Mouse (Mus musculus): ENCODE results near the gene Kbtbd4.
"Not testable (repeated sequence)": the region's sequence is repeated elsewhere in the genome, so short reads cannot be mapped to it uniquely, and the experiment has no call there.

Gene Kbtbd4

DNA sequence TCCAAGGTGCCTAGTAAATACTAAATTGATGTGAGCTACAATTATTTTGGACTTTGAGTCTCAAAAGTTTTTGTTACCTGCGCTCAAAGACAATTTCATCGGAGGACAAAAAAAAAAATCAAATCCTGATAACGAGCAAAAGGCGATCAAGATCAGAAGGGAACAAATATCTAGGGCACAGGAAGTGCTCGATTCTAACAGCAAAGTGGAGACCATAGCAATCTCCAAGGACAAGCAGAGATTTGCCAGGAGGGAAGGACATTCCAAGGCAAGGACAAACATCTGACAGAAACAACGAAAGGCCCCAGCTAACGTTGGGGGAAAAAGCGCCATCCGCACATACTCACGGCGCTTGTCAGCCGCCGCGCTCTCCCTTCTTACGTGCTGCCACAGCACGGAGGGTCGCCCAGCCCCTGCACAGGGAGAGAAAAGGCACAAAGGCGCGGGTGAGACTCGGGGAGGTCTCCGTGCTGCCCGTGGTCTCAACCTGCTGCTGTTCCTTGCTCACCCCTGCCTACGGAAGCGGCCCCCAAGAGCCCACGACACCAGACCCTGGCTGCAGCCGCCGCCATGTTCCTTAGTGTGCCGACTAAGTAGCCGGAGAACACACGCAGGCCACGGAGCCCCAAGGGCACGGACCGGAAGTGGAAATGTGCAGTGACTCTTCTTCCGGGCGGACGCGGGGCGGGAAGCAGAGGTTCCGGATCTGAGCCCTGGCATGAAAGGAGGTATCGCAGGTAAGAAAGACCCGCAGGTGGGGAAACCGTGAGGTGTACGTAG, at the start of gene Kbtbd4, which contains the start of gene Ndufs3:
TSS of gene Kbtbd4 (plus strand) at position 665 of the 780 bp plus-strand sequence.
TSS of gene Ndufs3 (minus strand) at position 752 of the 780 bp plus-strand sequence.
- DNase-seq (ENCODE audit: low spot score) = peak; percentile 44

DNA sequence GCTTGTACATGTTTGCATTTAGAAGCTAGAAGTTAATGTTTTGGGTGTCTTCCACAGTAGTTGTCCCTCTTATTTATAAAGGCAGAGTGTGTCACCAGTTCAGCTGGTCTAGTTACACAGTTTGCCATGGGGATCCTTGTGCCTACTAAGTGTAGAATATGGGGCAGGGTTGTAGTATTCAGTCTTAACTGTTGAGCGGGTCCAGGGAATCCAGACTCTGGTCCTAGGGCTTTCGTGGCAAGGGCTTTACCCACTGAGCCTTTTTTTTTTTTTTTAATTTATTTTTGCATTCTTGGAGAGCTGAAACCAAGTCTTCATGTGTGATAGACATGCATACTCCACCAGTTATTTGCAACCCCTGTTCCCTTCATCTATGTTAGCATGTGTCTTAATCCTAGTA, 43.1 kb upstream of the Kbtbd4 start:
- no peak for DNase-seq (ENCODE audit: low spot score)

DNA sequence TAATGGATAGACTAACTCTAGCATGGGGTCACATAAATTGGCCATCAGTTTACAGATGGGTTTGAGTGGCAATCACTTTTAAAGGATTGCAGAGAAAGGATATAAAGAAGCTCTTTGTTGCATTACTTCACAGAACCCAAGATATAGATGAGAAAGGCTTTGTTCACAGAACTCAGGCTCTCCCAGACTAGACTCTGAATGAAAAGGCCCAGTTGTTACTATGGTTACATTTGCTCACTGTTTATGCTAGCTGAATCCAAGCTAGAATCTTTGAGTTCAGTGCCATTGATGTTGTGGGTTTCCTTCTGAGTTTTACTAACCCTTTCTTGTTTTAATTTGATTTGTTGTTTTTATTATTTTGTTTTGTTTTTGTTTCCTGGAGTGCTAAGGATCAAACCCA, 40.4 kb upstream of the Kbtbd4 start:
- DNase-seq (ENCODE audit: low spot score) = no peak

DNA sequence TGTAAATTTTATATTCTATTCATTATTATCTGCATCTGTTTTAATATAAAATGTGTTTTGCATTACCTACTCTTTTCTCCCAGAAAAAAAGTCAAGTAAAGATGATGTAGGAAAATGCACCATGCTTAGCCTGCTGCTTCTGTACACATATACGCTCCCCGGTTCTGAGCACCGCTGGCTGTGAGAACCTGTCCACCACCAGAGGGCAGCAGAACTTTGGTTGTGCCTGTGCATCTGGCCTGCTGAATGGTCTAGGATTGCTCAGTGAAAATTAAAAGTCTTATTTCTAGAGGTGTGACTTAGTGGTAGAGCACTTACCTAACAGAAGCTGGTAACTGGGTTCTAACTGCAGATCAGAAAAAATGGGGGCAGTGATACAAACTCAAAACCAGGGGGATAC, 38.0 kb upstream of the Kbtbd4 start:
- peak; percentile 38 for DNase-seq (ENCODE audit: low spot score)

DNA sequence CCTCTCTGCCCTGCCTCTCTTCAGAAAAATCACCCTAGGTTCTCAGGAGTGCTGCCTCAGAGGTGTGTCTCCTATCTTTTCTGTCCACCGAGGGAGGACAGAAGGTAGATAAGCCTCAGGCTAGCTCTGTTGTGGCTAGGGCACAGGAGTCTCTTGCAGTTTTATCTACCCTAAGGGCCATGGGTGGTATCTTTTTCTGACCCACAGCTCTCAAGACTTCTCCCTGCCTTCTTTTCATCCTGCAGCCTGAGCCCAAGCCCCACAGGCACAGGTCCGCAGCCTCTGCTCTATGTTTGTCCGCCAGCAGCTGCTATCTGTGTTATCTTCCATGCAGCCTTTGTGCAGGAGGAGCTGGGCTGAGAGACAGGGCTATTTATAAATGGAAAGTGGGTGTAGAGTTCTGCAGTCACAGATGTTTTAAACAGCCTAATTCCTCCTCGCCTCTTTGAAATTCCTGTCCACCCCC, 34.4 kb upstream of the Kbtbd4 start:
- no peak for DNase-seq (ENCODE audit: low spot score)

DNA sequence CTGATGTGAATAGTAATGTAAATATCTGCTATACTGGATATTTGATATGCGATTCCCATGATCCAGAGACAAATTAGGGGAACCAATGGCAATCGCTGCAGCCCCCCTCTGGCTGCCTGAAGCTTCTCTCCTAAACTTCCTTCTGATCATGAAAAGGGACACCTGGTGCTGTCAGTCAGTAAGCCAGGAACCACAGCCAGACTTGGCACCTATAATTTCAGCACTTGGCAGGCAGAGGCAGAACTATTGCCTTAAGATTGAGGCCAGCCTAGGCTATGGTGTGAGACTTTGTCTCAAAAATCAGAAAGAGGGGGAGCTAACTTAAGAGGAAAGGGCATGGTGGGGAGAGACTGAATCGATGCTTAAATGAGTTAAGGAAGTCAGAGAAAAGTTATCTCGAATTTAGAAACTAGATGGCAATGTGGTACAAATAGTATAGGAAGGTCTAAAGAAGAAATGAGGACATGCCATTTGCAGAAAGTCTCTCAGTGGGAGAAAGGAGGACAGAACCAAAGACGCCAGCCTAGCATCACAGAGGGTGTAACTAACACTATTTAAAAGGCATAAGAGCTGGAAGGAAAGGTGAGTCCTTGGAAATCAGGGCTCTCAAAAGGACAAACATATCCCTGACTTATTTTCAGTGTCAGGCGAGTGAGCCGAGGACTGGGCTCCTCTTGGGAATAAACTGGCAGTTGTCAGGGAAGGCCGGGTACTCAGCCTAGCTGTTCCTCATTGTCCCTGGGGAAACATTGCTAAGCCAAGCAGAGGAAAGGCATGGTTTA, 33.2 kb upstream of the Kbtbd4 start:
- no peak for DNase-seq (ENCODE audit: low spot score)

DNA sequence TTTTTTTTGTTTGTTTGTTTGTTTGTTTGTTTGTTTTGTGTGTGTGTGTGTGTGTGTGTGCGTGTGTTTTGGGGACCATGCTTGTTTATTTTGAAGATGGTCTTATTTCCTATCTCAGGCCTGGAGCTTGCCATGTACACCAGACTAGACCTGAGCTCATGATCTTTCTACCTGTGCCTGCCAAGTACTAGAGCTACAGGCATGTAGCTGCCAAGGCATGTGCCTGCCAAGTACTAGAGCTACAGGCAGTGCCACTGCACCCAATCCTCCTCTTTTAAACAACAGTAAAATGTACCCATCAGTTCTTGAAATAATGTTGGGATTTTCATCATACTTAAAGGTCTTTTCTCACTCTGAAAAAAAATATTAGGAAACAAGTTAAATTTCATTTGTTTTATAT, 30.5 kb upstream of the Kbtbd4 start:
- DNase-seq (ENCODE audit: low spot score) = no peak

DNA sequence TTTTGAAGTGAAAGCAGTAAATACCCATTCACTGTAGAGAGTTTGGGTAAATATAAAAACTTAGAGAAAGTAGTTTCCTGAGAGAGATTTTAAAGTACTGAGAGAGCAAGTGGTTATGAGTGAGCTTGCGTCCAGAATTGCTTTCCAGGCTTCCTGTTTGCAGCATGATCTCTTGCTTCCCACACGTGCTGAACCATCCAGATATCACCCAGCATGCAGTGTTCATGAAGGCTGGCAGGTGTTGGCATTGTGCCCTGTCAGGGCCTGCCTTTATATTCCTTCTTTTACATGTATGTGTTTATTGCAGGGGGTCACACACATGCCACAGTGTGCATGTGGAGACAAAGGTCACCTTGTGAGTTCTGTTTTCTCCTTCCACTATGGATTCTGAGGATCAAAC, 29.3 kb upstream of the Kbtbd4 start:
- no peak for DNase-seq (ENCODE audit: low spot score)

DNA sequence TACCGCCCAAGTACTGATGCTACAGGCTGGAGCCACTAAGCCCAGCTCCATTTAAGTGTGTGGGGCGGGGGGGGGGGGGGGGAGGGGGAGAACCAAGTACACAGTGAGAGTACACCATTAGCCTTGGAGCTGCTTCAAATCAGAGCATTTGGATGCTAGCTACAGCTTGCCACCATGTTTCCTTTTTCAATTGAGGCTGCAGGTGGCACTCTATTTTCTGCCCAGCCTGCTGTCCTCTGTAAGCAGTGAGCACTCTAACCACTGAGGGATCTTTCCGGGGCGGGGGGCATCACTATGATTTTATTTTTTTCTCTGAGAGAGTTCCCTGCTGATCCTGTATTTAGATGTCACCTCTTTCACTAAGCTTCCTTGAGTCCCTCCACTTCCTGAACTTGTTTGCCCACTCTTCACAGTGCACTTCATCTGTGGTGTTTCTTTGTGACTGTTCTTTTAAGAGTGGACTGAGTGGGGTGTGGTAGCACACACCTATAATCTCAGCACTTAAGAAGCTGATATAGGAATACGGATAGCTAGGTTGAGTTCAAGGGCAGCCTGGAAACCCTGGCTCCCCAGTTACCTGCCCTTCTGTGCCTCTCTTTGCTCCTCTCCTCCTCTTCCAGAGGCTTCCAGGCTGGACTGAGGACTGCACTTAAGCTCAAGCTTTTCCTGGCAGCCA, 26.8 kb upstream of the Kbtbd4 start:
- no peak for DNase-seq (ENCODE audit: low spot score)

DNA sequence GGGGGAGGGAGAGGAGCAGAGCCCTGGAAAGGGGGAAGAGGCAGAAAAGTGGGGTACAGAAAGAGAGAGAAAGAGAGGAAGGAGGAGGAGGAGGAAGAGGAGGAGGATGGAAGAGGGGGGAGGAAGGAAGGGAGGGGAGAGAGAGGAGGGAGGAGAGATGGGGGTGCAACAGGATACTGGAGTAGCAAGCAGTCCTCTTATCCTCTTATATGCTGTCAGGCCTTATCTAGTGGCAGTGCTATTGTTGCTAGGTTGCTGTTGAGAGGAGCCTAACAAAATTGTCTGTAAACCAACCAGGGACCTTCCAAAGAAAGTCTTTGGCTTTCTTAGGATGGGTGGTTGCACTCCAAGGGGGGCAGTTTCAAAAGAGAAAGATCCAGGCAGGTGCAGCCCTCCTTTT, 25.1 kb upstream of the Kbtbd4 start:
- DNase-seq (ENCODE audit: low spot score) = no peak

DNA sequence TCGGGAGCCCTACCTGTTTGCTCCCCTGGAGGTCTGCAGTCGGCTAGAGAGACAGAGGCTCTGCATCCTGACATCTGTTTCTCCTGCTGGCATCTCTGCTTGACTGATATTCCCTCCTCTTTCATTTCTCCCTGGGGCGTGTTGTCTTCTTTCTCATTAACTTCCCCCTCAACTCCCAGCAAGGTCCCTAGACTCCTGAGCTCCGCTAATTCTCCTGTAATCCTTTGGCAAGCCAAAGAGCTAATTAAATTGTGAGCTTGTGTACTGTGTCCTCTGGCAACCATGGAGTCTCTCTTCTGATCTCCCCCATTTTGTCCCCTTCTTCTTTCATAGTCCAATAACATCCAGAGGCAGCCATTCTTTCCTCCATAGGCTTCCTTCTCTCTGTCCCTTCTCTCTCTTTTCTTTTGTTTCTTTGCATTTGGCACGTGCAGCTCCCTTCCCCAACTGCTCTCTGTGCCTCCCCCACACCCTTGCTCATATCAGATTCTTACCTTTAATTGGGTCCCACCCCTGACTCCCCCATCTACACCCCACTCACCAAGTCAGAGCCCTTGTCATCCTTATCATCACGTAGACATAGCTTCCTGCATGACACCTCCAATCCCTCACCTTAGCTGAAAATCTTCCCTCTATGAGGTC, 24.3 kb upstream of the Kbtbd4 start:
- no peak for DNase-seq (ENCODE audit: low spot score)

DNA sequence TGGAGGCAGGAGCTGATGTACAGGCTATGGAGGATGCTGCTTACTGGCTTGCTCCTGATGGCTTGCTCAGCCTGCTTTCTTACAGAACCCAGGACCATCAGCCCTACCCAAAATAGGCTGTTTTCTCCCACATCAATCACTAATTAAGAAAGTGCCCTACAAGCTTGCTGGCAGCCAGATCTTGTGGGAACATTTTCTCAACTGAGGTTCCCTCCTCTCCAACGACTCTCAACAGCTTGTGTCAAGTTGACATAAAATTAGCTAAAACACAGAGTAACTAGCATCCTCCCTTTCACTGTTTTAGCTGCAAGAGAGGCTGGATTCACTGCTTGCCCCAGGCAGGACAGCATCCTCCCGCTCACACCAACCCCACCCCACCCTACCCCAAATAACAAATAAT, 22.7 kb upstream of the Kbtbd4 start:
- no peak for DNase-seq (ENCODE audit: low spot score)

DNA sequence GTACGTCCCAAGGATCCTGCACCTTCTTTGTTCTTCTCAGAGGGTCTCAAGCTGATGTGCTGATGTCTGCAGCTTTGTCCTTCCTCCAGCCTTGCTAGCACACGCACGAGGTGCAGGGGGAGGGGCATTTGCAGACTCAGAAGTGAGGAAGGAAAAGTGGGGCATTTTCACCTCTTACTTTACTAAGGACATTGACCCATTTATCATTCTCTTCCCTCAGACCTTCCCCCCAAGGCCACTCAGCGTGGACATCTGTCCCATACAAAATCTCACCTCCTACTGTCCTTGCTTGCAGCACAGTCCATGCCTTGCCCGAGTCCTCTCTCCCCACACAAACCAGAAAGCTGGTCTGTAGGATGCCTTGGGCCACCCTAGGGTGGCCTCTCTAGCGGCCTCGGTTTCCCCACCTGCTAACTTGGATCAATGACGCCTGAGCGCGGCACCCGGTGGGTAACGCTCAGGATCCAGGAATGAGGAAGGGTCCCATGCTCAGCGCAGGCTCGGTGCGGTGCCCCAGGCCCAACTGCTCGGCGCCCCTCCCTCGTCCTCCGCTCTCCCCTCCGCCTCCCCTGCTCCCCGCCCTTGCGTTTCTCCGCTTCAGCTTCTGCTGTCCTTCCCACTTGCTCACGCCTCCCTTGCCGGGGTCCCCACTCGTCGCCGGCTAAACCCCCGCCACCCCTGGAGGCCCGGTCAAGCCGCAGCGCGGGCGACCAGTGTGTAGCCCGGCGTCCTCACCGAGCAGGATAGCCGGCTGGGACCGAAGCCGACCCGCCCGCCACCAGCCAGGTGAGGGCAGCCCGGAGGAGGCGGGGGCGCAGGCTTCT, 19.1 kb upstream of the Kbtbd4 start, which contains the start of gene C1qtnf4:
TSS of gene C1qtnf4 (plus strand) at position 643 of the 824 bp plus-strand sequence.
- no peak for DNase-seq (ENCODE audit: low spot score)

DNA sequence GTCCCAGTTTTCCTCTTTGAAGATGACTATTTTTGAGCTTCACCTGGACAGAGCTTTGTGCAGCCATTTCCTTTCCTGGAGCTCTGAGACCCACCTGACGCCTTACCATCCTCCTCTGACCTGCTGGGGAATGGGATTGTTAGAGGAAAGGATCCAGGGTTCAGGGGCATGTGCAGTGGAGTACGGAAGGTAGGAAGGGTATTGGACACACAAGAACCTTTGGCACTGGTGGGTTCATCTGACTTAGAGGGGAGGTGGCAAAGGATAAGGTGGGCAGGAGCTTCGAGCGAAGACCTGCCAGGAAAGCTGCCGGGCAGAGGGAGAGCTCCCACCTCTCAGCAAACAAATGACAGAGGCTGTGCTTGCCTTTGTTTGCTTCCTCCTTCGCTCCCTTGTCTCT, 18.1 kb upstream of the Kbtbd4 start:
- no peak for DNase-seq (ENCODE audit: low spot score)

DNA sequence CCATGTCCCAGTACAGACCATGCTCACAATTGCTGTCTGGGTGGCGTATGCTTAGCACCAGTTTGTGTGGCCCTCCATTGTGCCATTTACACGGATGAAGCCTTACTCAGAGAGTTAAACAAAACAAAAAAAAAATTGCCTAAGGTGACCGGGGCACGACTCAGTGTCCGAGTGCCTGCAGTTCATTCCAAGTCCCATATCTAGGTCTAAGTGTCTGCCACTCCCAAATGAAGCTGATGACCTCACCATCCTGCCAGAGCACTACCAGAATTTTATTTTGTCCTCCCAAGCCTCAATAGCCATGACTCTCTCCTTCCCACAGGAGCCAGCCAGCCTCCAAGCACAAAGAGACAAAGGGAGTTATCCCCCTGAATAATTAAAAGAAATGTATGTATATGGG, 16.9 kb upstream of the Kbtbd4 start:
- DNase-seq (ENCODE audit: low spot score) = no peak

DNA sequence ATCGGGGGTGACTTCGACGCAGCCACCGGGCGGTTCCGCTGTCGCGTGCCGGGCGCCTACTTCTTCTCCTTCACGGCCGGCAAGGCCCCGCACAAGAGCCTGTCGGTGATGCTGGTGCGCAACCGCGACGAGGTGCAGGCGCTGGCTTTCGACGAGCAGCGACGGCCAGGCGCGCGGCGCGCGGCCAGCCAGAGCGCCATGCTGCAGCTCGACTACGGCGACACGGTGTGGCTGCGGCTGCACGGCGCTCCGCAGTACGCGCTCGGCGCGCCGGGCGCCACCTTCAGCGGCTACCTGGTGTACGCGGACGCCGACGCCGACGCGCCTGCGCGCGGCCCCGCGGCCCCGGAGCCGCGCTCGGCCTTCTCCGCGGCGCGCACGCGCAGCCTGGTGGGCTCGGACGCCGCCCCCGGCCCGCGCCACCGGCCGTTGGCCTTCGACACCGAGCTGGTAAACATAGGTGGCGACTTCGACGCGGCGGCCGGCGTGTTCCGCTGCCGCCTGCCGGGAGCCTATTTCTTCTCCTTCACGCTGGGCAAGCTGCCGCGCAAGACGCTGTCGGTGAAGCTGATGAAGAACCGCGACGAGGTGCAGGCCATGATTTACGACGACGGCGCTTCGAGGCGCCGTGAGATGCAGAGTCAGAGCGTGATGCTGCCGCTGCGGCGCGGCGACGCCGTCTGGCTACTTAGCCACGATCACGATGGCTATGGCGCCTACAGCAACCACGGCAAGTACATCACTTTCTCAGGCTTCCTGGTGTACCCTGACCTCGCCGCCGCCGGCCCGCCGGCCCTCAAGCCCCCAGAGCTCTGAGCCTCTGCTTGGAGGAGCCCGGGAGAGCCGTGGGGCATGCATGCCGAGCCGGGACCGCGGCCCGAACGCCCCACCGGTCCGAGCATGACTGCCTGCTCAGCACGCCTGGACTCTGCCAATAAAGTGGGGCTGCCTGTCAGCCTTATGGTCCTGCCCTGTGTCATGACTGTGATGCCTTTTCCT, 14.7 kb upstream of the Kbtbd4 start:
- DNase-seq (ENCODE audit: low spot score) = no peak

DNA sequence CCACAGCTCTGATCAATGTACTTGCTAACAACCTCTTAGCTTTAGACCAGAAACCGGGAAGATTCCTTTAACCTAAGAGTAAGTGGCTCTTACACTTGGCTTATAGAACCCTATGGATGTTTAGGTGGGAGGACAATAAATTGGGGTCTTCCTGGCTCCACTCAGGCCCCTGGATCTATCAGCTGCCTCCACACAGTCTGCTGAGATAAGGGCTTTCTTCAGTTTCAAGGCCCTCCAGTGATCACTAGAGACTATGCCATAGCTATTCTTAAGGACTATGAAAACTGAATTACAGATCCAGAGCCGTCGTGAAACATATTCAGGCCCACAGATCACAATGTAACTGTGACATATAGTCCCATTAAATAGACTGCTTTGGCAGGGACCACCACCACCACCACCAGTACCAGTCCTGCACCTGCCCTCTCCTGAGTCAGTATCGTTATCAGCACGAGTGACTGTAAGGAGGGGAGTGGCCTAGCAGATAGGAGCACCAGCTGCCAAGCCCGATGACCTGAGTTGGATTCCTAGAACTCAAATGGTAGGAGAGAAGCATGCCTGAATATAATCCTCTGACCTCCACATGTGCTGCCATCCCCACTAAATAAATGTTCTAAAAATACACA, 10.8 kb upstream of the Kbtbd4 start:
- no peak for DNase-seq (ENCODE audit: low spot score)

DNA sequence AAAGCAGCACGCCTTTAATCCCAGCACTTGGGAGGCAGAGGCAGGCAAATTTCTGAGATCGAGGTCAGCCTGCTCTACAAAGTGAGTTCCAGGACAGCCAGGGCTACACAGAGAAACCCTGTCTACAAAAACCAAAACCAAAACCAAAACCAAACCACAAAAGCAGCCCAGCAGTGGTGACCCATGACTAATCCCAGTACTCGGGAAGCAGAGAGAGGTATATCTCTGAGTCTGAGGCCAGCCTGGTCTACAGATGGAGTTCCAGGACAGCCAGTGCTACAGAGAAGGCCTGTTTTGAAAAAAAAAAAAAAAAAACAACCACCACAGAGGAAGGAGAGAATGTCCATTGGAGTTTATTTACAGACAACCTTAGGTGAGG, 10.3 kb upstream of the Kbtbd4 start:
- not testable (repeated sequence) for DNase-seq (ENCODE audit: low spot score)

DNA sequence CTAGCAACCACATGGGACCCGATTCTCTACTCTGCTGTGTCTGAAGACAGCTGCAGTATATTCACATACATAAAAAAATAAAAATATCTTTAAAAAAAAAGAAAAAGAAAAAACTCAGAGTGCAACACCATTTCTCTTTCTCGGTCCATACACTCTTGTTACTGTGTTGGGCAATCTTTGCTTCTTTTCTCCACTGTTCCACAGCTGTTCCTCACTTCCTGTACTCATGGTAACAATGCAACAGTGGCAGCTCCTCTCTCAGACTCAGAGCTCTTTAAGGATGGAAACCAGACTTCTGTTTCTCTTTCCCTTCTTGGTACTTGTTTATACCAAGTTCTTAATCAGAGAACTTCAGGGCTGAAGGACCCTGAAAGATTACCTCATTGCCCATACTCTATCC, 1.1 kb upstream of the Kbtbd4 start:
- no peak for DNase-seq (ENCODE audit: low spot score)

DNA sequence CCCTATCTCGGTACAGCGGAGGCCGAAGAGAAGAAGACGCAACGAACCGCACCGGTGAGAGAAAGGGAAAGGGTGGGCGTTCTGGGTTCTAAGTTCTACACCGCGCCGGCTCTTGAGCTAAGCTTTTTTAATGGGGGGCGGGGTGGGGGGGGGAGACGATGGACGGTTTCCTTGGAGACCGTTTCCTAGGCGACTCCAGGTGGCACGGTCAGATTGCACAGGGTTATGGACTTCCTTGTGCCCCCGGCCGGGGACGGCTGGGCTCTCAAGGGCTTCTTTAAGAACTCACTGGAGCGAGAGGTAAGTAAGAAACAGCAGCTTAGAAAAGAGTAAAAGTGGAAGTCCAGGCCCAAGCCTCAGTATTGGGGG, 300 bp downstream of the Kbtbd4 start:
- DNase-seq (ENCODE audit: low spot score) = no peak

Measured in urinary bladder, postnatal 10 days (tissue).